ENCODE assay signal across 12 mouse cellular contexts in the genomic region with DNA sequence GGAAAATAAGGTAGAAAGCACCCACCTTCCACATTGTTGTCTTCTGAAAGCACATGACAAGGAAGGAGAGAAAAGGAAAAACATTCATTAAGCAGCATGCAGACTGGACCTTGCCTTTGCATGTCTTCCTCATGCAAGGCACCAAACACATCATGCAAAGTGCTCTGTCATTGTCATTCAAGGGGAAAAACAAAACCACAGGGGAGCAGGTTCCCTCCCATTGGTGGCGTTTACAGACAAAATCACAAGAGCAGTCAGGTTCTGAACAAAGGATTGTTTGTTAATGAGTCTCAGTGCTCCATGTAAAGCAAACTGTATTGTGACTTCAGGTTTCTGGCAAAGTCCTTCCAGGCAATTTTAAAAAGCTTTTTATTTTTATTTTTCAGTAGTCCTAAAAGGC.
DNase-seq lines count a peak whose midpoint lies in the region; ATAC-seq and TF ChIP-seq lines count a peak whose summit lies in the region.
"Had no signal": no experiment of that assay in that cellular context is flagged by ENCODE, and none has a peak within 500 bp of the region (broad histone marks: within the 10 kb centered on the region; RNA-seq: fewer than 3 reads in every experiment).

No protein-coding gene starts in this region.

- H3K4me1 ChIP-seq in midbrain, embryonic 11.5 days (ENCODE audit: control insufficient read depth, insufficient read depth, low read length), result 0 out of 2 replicates have a peak, but pooled peaks cover 4% of the 10 kb centered on the region
- H3K4me1 ChIP-seq in midbrain, embryonic 10.5 days, result peaks cover 15% of the 10 kb centered on the region
- peaks cover 4% of the 10 kb centered on the region; the same call in 1 of the 2 replicates for H3K4me1 ChIP-seq in hindbrain, postnatal 0 days (ENCODE audit: insufficient read depth, low read length)
- H3K4me1 ChIP-seq: embryonic facial prominence, embryonic 15.5 days; liver, embryonic 12.5 days had no signal

- H3K9me3 ChIP-seq in midbrain, embryonic 11.5 days (ENCODE audit: control insufficient read depth, low read length), result no peaks in the 10 kb centered on the region
- no peaks in the 10 kb centered on the region for H3K9me3 ChIP-seq in midbrain, embryonic 10.5 days (replicated peaks)
- H3K9me3 ChIP-seq in hindbrain, postnatal 0 days (ENCODE audit: low read length), result no peaks in the 10 kb centered on the region
- H3K9me3 ChIP-seq: embryonic facial prominence, embryonic 15.5 days; liver, embryonic 12.5 days had no signal

- peak; percentile 75 for DNase-seq in midbrain, embryonic 11.5 days (ENCODE audit: low spot score, missing footprints)
- no peak for DNase-seq in midbrain, embryonic 10.5 days (ENCODE audit: low spot score)
- peak; percentile 88 for DNase-seq in ZHBTc4 (ENCODE audit: low read depth, low spot score)
- peak; percentile 43 for DNase-seq in hindbrain, postnatal 0 days (ENCODE audit: low spot score)
- DNase-seq in retina, postnatal 1 day, result peak; percentile 61
- no peak for DNase-seq in lung, postnatal 14 days
- DNase-seq in lung, postnatal 25 days (ENCODE audit: low spot score), result no peak
- DNase-seq: cerebellum, adult 11 months; kidney, postnatal 25 days; thymus, adult 2 months had no signal

- H3K27me3 ChIP-seq in midbrain, embryonic 11.5 days (ENCODE audit: control insufficient read depth, insufficient read depth, low read length), result no peaks in the 10 kb centered on the region
- H3K27me3 ChIP-seq in midbrain, embryonic 10.5 days (ENCODE audit: low read depth, poor library complexity, severe bottlenecking), result no peaks in the 10 kb centered on the region
- H3K27me3 ChIP-seq in hindbrain, postnatal 0 days (ENCODE audit: insufficient read depth, low read length), result no peaks in the 10 kb centered on the region
- H3K27me3 ChIP-seq: embryonic facial prominence, embryonic 15.5 days; liver, embryonic 12.5 days had no signal

- H3K27ac ChIP-seq in midbrain, embryonic 11.5 days (ENCODE audit: low read depth, low read length), result no peak overlapping the region
- no peak overlapping the region for H3K27ac ChIP-seq in midbrain, embryonic 10.5 days (replicated peaks)
- no peak overlapping the region for H3K27ac ChIP-seq in hindbrain, postnatal 0 days
- H3K27ac ChIP-seq: embryonic facial prominence, embryonic 15.5 days; liver, embryonic 12.5 days had no signal

- no peak for ATAC-seq in midbrain, embryonic 11.5 days (ENCODE audit: low FRiP score)
- ATAC-seq in hindbrain, postnatal 0 days, result no peak
- ATAC-seq: liver, embryonic 12.5 days had no signal

- no peak overlapping the region for H3K4me2 ChIP-seq in midbrain, embryonic 11.5 days
- H3K4me2 ChIP-seq in hindbrain, postnatal 0 days (ENCODE audit: low read depth, low read length), result no peak overlapping the region
- H3K4me2 ChIP-seq: embryonic facial prominence, embryonic 15.5 days; liver, embryonic 12.5 days had no signal

- H3K36me3 ChIP-seq in midbrain, embryonic 11.5 days (ENCODE audit: control insufficient read depth, insufficient read depth, low read length), result no peaks in the 10 kb centered on the region
- no peaks in the 10 kb centered on the region for H3K36me3 ChIP-seq in midbrain, embryonic 10.5 days
- no peaks in the 10 kb centered on the region for H3K36me3 ChIP-seq in hindbrain, postnatal 0 days (ENCODE audit: insufficient read depth, low read length)
- H3K36me3 ChIP-seq: embryonic facial prominence, embryonic 15.5 days; liver, embryonic 12.5 days had no signal

- no peak overlapping the region for H3K4me3 ChIP-seq in midbrain, embryonic 11.5 days (ENCODE audit: low read depth, low read length)
- H3K4me3 ChIP-seq in midbrain, embryonic 10.5 days, result no peak overlapping the region
- no peak overlapping the region for H3K4me3 ChIP-seq in hindbrain, postnatal 0 days (ENCODE audit: low read length)
- H3K4me3 ChIP-seq: embryonic facial prominence, embryonic 15.5 days; liver, embryonic 12.5 days had no signal

- no peak overlapping the region for H3K9ac ChIP-seq in midbrain, embryonic 11.5 days (ENCODE audit: low read length)
- H3K9ac ChIP-seq in hindbrain, postnatal 0 days (replicated peaks; ENCODE audit: low read length), result no peak overlapping the region
- H3K9ac ChIP-seq: embryonic facial prominence, embryonic 15.5 days; liver, embryonic 12.5 days had no signal

- no peak for TF ChIP-seq CTCF in hindbrain, postnatal 0 days (IDR thresholded peaks at IDR 0.05; ENCODE audit: low read depth)

- 12% methylated on average over 1 of the region's 1 CpGs for WGBS in midbrain, embryonic 11.5 days
- WGBS in midbrain, embryonic 10.5 days, result 10% methylated on average over 1 of the region's 1 CpGs
- 9% methylated on average over 1 of the region's 1 CpGs for WGBS in hindbrain, postnatal 0 days

Comparison
In these comparisons a context has a peak if more than half of its experiments do, and no peak if none do; other contexts are left out.
1. DNase-seq: peak in midbrain, embryonic 11.5 days (single experiment), ZHBTc4 (single experiment), hindbrain, postnatal 0 days (single experiment) and retina, postnatal 1 day (single experiment); none in midbrain, embryonic 10.5 days (single experiment), lung, postnatal 14 days (single experiment) and lung, postnatal 25 days (single experiment).